Mouse (Mus musculus) MEL (cell line): Measurements from ENCODE around the gene Chrne.

Experiments
- CHD2 ChIP-seq: IDR thresholded peaks from 2 replicates; pipeline ENCODE4 v1.6.1; 2011; ENCODE audit warnings: low read length, improper control_type of control experiment
- CTCF ChIP-seq, 3 experiments: IDR thresholded peaks in 2 of 3; conservative IDR thresholded peaks in 1 of 3; 2 replicates each; pipeline ENCODE4 v1.5.1; 2011 to 2012; ENCODE audit warnings: low read length in 3 of 3, low read depth in 2 of 3, mild to moderate bottlenecking in 2 of 3, improper control_type of control experiment in 1 of 3, inconsistent platforms in 1 of 3, mixed read lengths in 1 of 3, moderate library complexity in 1 of 3; ENCODE audit not compliant: control insufficient read depth in 1 of 3, insufficient read depth in 1 of 3, poor library complexity in 1 of 3, severe bottlenecking in 1 of 3
- E2F4 ChIP-seq: IDR thresholded peaks from 2 replicates; pipeline ENCODE4 v1.6.1; 2011; ENCODE audit warnings: low read depth, low read length, improper control_type of control experiment, borderline replicate concordance
- EP300 ChIP-seq, 2 experiments: IDR thresholded peaks; 2 replicates each; pipeline ENCODE4 v1.6.1; 2011; ENCODE audit warnings: improper control_type of control experiment in 2 of 2, low read length in 2 of 2, low read depth in 1 of 2, mild to moderate bottlenecking in 1 of 2
- GATA1 ChIP-seq: IDR thresholded peaks from 2 replicates; pipeline ENCODE4 v1.6.1; 2011; ENCODE audit warnings: low read depth, low read length, improper control_type of control experiment
- MAFK ChIP-seq: IDR thresholded peaks from 2 replicates; pipeline ENCODE4 v1.6.1; 2011; ENCODE audit warnings: low read depth, mild to moderate bottlenecking, low read length, improper control_type of control experiment, borderline replicate concordance
- MAX ChIP-seq: IDR thresholded peaks from 2 replicates; pipeline ENCODE4 v1.6.1; 2011; ENCODE audit warnings: low read length, improper control_type of control experiment
- MAZ ChIP-seq: IDR thresholded peaks from 2 replicates; pipeline ENCODE4 v1.6.1; 2012; ENCODE audit warnings: low read depth, mild to moderate bottlenecking, inconsistent platforms, low read length, improper control_type of control experiment
- MEF2A ChIP-seq: IDR thresholded peaks from 2 replicates; pipeline ENCODE4 v1.6.1; 2014; ENCODE audit warnings: low read depth, mild to moderate bottlenecking, inconsistent platforms, low read length, improper control_type of control experiment; ENCODE audit not compliant: poor library complexity, insufficient replicate concordance, severe bottlenecking; ENCODE audit errors: extremely low read depth
- POLR2AphosphoS2 ChIP-seq: IDR thresholded peaks from 2 replicates; pipeline ENCODE4 v1.6.1; 2011; ENCODE audit warnings: low read length, improper control_type of control experiment
- RAD21 ChIP-seq: IDR thresholded peaks from 2 replicates; pipeline ENCODE4 v1.6.1; 2011; ENCODE audit warnings: mild to moderate bottlenecking, low read depth, low read length, improper control_type of control experiment
- RCOR1 ChIP-seq: IDR thresholded peaks from 2 replicates; pipeline ENCODE4 v1.6.1; 2012; ENCODE audit warnings: low read depth, mild to moderate bottlenecking, inconsistent platforms, low read length, improper control_type of control experiment
- USF2 ChIP-seq, 2 experiments: IDR thresholded peaks; 2 replicates each; pipeline ENCODE4 v1.6.1; 2011 to 2012; ENCODE audit warnings: improper control_type of control experiment in 2 of 2, low read length in 2 of 2, borderline replicate concordance in 1 of 2, inconsistent platforms in 1 of 2, low read depth in 1 of 2, mild to moderate bottlenecking in 1 of 2; ENCODE audit not compliant: insufficient read depth in 1 of 2
- ZNF384 ChIP-seq: IDR thresholded peaks from 2 replicates; pipeline ENCODE4 v1.6.1; 2012; ENCODE audit warnings: low read depth, mild to moderate bottlenecking, inconsistent platforms, low read length, improper control_type of control experiment

DNA sequence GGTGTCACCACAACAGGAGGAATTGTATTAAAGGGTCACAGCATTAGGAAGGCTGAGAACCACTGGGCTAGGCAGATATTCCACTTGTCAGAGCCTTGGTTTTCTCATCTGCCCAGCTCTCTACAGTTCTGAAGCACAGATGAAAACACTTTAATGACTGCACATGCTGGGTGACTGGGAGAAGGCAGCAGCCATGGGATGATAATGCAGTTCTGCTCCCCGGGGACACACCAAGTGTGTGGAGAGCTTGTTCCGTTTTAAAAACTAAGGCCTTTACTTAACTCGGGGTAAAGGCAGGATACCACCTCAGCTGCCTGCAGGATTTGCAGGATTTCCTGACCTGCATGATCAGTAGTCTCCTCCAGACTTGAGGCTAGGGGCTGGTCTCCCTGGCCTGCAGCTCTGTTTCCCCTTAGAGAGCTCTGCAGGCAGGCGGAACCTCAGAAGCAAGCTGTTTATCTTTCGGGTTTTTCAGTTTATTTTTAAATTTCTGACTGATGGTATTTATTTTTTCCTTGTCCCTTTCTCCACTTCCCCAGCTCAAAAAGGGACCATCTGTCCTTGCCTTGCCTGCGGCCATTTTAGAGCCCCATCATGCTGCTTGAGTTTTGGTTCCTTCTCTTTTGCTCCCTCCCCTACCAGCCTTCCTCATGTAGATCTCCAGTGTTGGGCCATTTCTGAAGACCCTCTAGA is 35.8 kb downstream of the Chrne start:
- TF ChIP-seq MAFK (no peak), CTCF (IDR thresholded peaks at IDR 0.05 in 2 of 3, conservative IDR thresholded peaks at IDR 0.05 in 1 of 3; ENCODE audit: control insufficient read depth in 1 of 3, insufficient read depth in 1 of 3, low read depth in 2 of 3, low read length in 3 of 3, poor library complexity in 1 of 3, severe bottlenecking in 1 of 3) (no peak), E2F4 (no peak), GATA1 (no peak), USF2 (IDR thresholded peaks at IDR 0.05; ENCODE audit: borderline replicate concordance in 1 of 2, insufficient read depth in 1 of 2, low read depth in 1 of 2, low read length in 2 of 2) (no peak), EP300 (IDR thresholded peaks at IDR 0.05; ENCODE audit: low read depth in 1 of 2, low read length in 2 of 2) (no peak), MEF2A (no peak), RCOR1 (no peak), MAZ (no peak), POLR2AphosphoS2 (no peak), ZNF384 (no peak), RAD21 (no peak), MAX (no peak), CHD2 (no peak)
